Mouse (Mus musculus) layer of hippocampus, adult 18-20 months (tissue): ENCODE data around the gene Bnip2. TPM values are rescaled to one million over a fixed set of nuclear protein-coding genes. Genes with fewer than 3 reads are reported as not detected.

Experiments used
- DNase-seq, 2 experiments: peaks; one replicate each; pipeline ENCODE4 v3.0.0; 2022; ENCODE audit warnings: low spot score in 2 of 2
- total RNA-seq, 2 experiments: library from RNA; stranded (reverse); gene quantifications; 2 replicates each; pipeline ENCODE4 v1.2.3; 2021

Bnip2 gene
- total RNA-seq, 2 experiments from 2014 or later: 37.9 to 38.0 TPM

DNA sequence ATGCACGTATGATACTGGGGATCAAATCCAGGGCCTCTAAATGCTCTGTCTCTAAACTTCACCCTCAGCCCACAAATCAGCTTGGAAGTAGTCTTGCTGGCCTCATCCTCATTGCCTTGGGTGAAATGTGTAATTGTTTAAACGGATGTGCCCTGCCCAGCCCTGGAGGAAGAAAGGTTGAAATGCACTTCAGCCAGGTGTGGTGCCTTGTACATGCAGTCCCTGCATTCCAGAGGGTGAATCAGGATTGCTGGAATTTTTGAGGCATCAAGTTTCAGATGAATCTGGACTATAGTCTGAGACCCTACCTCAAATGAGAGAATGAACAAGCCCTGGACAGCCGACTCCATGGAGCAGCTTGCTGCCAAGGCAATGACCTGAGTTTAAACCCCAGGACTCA, 58.6 kb downstream of the Bnip2 start:
- no peak for DNase-seq

DNA sequence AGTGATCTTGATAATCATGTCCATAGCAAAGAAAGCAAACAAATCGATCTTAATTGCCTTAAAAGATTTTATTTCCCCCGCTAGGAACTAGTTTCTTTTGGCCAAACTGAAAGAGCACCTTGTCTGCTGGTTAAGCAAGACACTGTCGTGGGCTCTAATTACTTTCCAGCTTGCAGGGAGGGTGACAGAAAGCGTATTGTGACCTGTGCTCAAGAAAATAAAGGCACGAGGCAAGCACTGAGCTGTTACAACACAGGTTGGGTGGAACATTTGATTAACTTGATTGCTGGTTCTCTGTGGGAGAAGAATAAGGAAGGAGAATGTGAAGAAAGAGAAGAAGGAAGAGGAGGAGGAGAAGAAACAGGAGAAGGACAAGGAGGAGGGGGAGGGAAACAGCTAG, 59.0 kb downstream of the Bnip2 start:
- no peak for DNase-seq

DNA sequence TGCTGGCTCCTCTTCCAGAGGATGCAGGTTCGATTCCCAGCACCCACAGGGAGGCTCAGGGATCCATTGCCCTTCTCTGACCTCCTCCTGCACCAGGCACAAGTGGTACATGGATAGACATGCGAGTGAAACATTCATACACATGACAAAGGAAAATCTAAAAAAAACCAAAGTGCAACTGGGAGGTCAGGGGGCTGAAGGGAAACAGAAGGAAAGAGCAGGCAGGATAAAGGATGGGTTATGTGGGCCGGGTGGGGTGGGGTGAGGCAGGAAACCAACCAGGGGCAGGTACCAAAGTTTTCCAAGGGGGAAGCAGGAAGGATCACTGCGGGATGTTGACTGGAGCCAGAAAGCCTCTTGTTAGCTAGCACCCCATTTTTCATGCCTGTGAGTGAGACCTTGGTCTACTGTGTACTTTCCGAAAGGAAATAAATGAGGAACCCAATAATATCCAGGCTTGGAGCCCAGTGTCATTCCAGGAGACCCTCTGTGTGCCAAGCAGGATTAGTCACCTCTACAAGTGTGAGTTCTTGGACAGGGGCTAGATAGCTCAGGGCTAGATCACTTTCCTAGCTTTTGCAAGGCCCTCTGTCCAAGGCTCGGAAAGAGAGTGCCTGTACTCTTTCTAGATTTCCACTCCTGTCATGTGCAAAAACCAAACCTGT, 59.6 kb downstream of the Bnip2 start:
- DNase-seq: no peak

DNA sequence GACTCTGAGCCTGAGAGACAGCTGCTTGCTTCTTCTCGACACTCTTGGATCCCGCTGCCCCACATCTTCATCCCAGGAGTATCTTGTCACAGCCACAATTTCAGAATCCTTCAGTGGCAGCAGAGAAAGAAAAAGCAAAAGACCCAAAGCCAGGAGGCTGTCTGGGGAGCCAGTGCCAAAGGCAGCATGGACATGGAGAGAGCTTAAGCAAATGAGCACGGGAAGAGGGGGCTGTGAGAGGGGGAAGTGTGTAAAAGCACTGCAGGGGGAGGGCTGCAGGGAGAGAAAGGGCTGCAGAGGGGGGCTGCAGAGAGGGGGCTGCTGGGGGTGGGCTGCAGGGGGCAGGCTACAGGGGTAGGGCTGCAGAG, 60.1 kb downstream of the Bnip2 start:
- DNase-seq: no peak

DNA sequence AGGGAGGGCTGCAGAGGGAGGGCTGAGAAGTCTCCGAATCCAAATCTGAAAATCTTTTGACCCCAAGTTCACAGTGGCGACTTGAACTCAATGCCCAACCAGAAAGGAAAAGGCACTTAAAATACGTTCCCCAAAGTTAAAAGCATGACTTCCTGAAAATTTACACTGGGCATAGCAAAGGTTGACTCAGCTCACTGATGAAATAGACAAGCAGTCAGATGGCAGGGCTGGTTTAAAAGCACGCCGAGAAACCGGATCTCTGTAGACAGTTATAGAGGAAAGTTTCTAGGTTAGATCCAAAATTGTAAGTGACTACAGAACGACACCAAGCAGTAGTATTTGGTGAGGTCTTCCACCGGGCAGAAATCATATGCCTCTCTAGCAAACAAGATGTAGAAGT, 60.6 kb downstream of the Bnip2 start:
- DNase-seq: no peak

DNA sequence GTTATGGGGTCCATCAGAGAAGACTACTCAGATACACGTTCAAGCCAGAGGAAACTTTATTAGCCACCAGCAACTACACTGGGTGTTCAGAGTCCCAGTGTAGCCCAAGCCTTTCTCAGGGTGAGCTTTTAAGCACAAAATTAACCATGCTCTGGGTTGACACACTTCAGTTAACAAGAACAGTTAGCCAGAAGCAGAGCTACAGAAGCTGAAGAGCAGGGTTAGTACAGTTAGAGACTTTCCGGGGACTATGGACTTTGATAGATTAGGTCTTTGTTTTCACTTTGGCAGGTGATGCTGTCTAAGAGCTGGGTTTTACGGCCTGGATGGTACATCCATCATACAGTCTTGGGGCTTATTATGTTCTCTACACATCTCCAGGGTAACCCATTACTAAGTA, 63.5 kb downstream of the Bnip2 start:
- no peak for DNase-seq

DNA sequence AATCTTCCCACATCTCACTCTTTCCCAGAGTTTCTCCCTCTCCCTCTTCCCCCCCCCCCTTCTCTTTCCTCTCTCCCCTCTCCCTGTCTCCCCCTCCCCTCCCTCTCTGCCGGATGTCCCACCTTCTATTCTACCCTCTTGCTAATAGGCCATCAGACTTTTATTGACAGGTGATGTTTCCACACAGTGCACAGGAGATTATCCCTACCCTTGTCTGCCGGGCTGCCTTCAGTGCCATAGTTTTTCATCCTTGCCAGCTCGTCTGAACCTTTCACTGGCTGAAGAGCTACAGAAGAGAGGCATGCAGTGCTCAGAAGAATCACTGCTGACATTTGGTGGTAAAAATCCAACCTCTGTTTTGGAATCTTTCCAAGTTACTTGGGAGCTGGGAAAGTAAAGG, 64.1 kb downstream of the Bnip2 start:
- no peak for DNase-seq

Other genes starting within 250 kb of the Bnip2 start
- gene Foxb1, start 228.5 kb upstream of the Bnip2 start, total RNA-seq: not detected
- gene Gtf2a2, start 23.1 kb downstream of the Bnip2 start, total RNA-seq: 10 to 100 TPM; 48.8 to 50.7 TPM
- not detected for gene Gcnt3, start 48.6 kb downstream of the Bnip2 start, total RNA-seq
- 100 to 1,000 TPM; 100 to 105 TPM for gene Fam81a, start 153.1 kb downstream of the Bnip2 start, total RNA-seq
- 1 to 10 TPM; 9.0 to 9.6 TPM for gene Myo1e, start 217.9 kb downstream of the Bnip2 start, total RNA-seq